Mouse (Mus musculus) intestine, embryonic 16.5 days (tissue): ENCODE results near the gene Ppa1. TPM values are rescaled to one million over a fixed set of nuclear protein-coding genes. Genes with fewer than 3 reads are reported as not detected.
A peak's percentile ranks its signal among the peaks of the same experiment; 100 is the strongest.
"Not testable (repeated sequence)": the region's sequence is repeated elsewhere in the genome, so short reads cannot be mapped to it uniquely, and the experiment has no call there.

Experiments used
- ATAC-seq: fragments of 200-750 bp; cut with Nextera tagmentation; 2 replicates; pipeline ENCODE4 v1.8.0; 2017; ENCODE audit warnings: moderate TSS enrichment, moderate library complexity
- H3K27ac ChIP-seq: fragments of 300-500 bp; sonication (generic); 2 replicates; pipeline ENCODE4 v1.5.1; 2014; ENCODE audit warnings: mild to moderate bottlenecking, low read length
- H3K27me3 ChIP-seq: fragments of 300-500 bp; sonication (generic); replicated peaks from 2 replicates; pipeline ENCODE4 v1.6.1; 2014; ENCODE audit warnings: low read length, control low read depth, mixed read lengths; ENCODE audit not compliant: control insufficient read depth, insufficient read depth
- H3K36me3 ChIP-seq: fragments of 300-500 bp; sonication (generic); 2 replicates; pipeline ENCODE4 v1.6.1; 2014; ENCODE audit warnings: low read length, control low read depth; ENCODE audit not compliant: control insufficient read depth, insufficient read depth
- H3K4me1 ChIP-seq: fragments of 300-500 bp; sonication (generic); 2 replicates; pipeline ENCODE4 v1.6.1; 2014; ENCODE audit warnings: low read length, control low read depth, mixed read lengths; ENCODE audit not compliant: control insufficient read depth, insufficient read depth
- H3K4me2 ChIP-seq: fragments of 300-500 bp; sonication (generic); 2 replicates; pipeline ENCODE4 v1.6.1; 2014; ENCODE audit warnings: low read depth, low read length, control low read depth
- H3K4me3 ChIP-seq: fragments of 300-500 bp; sonication (generic); 2 replicates; pipeline ENCODE4 v1.5.1; 2014; ENCODE audit warnings: mild to moderate bottlenecking, low read length
- H3K9ac ChIP-seq: fragments of 300-500 bp; sonication (generic); 2 replicates; pipeline ENCODE4 v1.6.1; 2014; ENCODE audit warnings: low read depth, low read length
- H3K9me3 ChIP-seq: fragments of 300-500 bp; sonication (generic); 2 replicates; pipeline ENCODE4 v1.6.1; 2016; ENCODE audit warnings: low read length, control low read depth; ENCODE audit not compliant: control insufficient read depth
- WGBS: fragments of 180-500 bp; shearing (Covaris S2); extraction: QIAGEN DNeasy Blood & Tissue Kit; methylation state at CpG from one replicate; pipeline ENCODE4 v1.1.7; 2014; 5-methylcytosine and 5-hydroxymethylcytosine counted together
- polyA plus RNA-seq: library from polyadenylated mRNA; unstranded; fragments of >200 nt; fragmentation: Nextera tagmentation; extraction: Ambion mirVana; gene quantifications from 2 replicates; pipeline ENCODE4 v1.2.1, GENCODE M21; 2015

Ppa1 gene
- 199 and 233 TPM in 2 replicates for polyA plus RNA-seq

DNA sequence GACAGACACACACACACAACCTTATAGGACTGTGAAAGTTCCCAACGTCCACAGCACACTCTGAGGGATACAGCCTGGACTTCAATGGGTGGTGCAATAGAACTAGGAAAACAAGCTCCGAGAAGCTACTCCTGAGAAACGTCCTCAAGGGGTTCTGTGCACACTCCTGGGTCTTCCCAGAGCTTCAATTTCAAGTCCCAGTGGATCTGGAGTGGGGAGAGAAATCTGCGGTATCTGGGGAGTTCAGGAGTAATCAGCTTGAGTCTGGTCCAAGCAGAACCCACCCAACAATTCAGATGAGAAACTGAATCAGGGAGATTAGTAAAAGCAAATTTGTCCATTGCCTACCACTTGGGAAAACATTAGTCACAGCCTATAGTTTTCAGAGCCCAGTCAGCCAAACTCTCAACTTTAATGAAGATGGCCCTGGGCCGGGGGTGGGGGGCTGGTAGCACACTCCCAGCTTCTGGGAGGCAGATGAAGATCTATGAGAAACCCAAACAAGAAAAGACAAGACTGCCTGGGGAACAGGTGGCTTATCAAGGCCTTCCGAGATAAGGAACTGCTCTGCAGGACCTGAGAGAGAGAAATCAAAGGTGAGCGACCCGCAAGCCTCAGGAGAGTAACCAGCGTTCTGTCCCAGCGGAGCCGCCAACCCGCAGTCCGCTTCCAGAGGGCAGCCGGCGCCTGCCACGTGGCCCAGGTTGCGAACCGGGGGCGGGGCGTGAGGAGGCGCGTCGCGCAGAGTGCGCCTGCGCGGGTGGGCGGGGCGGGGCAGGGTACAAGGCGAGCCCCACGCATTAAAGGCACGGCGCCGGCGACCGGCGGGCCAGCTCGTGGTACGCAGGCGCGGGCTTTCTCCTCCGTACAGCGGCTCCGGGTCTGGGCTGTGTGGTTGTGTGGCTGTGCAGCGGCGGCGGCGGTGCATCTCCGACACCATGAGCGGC lies at the start of gene Ppa1:
TSS of gene Ppa1 (plus strand) at position 763 of the 947 bp plus-strand sequence.
- peak; percentile 93 for ATAC-seq
- Histone ChIP-seq H3K4me3 (peak within 1 kb of the TSS; percentile 71), H3K4me2 (peak within 1 kb of the TSS; percentile 79), H3K4me1 (peaks cover 16% of the 10 kb centered on the region), H3K9me3 (no peaks in the 10 kb centered on the region), H3K36me3 (no peaks in the 10 kb centered on the region), H3K27me3 (no peaks in the 10 kb centered on the region), H3K9ac (peak within 1 kb of the TSS; percentile 78), H3K27ac (peak within 1 kb of the TSS; percentile 73)
- WGBS, result 2% methylated on average over 41 of the region's 50 CpGs

DNA sequence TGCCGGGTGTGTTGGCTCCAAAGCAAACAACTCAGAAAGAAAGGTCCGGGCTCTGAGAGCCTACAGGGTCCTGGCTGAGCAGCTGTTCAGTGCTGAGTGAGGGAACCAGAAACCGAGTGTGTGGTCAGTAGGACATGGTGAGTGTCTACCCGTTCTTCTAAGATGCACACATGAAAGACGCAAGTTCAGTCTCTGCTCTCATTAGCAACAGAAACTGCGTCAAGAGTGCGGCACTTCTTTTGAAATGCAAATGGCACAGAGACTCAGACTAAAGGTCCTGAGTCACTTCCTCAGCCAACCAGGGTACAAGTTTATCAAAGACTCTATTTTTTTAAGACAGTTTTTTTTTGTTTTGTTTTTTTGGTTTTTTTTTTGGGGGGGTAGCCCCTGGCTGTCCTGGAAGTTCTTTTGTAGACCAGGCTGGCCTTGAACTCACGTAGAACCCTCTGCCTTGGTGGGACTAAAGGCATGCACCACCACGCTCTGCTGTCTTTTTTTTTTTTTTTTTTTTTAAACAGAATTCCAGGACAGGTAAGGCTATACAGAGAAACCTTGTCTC lies 48.7 kb upstream of the Ppa1 start:
- peaks cover 7% of the 10 kb centered on the region for H3K27me3 ChIP-seq
- peaks cover 6% of the 10 kb centered on the region; the same call in 1 of the 2 replicates for H3K4me1 ChIP-seq
- H3K9me3 ChIP-seq, result no peaks in the 10 kb centered on the region
- WGBS, result 75% methylated on average over 9 of the region's 9 CpGs
- no peak overlapping the region for H3K27ac ChIP-seq
- no peak overlapping the region for H3K4me2 ChIP-seq
- H3K36me3 ChIP-seq, result no peaks in the 10 kb centered on the region
- no peak overlapping the region for H3K9ac ChIP-seq
- no peak for ATAC-seq
- no peak overlapping the region for H3K4me3 ChIP-seq

DNA sequence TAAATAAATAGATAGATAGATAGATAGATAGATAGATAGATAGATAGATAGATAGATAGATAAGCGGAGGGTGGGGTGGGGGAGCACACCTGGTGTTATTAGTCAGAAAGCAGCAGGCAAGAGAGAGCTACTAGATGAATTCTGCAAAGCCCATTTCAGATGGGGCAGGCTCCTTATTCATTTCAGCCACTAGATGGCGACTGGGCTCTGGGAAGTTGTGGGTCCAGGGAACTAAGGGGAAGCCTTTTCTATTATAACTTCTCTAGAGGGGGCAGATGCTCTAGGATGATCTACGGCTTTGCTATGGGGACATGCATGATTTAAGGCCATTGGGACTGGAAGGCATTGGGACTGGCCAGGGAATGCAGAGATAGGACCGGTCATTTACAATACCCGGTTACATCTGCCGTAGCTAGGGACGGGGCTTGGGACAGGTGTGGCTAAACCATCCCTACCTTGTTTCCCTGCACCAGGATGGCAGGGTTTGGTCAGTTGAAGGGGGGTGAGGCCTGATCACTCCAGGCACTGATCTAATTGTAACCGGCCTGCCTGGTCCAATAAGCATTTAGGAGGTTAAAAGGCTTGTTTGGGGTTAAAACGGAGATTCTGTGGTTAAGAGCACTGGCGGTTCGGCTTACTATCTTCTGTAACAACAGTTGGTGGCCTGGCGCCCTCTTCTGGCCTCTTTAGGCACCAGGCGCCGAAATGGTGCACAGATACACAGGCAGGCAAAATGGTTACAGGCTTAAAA lies 45.9 kb upstream of the Ppa1 start:
- H3K4me1 ChIP-seq, result no peaks in the 10 kb centered on the region
- WGBS, result 14% methylated on average over 14 of the region's 14 CpGs
- H3K27ac ChIP-seq, result no peak overlapping the region
- H3K4me2 ChIP-seq, result peak overlapping the region; percentile 39; the same call in 1 of the 2 replicates
- no peaks in the 10 kb centered on the region for H3K9me3 ChIP-seq
- H3K4me3 ChIP-seq, result peak overlapping the region; percentile 14
- peak; percentile 53 for ATAC-seq
- H3K9ac ChIP-seq, result no peak overlapping the region
- H3K36me3 ChIP-seq, result no peaks in the 10 kb centered on the region
- H3K27me3 ChIP-seq, result no peaks in the 10 kb centered on the region

DNA sequence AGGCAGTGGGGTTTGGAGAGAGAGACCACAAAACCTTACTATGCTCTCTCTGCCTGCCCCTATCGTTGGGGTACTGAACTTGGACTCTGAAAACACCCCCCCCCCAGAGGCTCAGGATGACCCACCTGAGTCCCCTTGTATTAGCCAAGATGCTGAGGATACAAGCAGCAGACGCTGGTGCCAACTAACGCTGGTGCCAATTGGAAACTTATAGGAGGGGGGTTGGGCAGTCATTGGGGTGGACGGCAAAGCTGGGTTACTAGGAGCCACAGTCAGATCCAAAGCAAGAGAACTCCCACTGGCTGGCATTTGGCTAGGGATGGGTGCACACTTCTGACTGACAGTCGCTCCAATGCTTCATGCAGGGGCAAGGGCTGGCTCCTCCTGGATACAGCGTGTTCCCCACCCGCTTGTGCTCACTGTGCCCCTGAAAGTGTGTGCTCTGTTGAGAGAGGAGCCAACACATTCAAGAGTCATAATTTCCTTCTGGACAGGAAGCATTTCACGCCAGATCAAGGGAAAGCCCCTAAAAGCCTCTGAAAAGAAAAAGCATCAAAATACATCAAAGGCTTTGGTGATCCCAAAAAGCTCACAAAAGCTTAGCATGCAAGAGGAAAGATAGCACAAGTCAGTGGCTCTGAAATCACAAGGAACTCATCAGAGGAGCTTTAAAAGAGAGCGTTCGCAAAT lies 43.8 kb upstream of the Ppa1 start:
- Histone ChIP-seq H3K4me2 (no peak overlapping the region), H3K4me3 (no peak overlapping the region), H3K36me3 (no peaks in the 10 kb centered on the region), H3K27ac (no peak overlapping the region), H3K9ac (no peak overlapping the region), H3K9me3 (no peaks in the 10 kb centered on the region), H3K27me3 (no peaks in the 10 kb centered on the region), H3K4me1 (no peaks in the 10 kb centered on the region)
- ATAC-seq, result no peak
- WGBS, result 75% methylated on average over 10 of the region's 10 CpGs

DNA sequence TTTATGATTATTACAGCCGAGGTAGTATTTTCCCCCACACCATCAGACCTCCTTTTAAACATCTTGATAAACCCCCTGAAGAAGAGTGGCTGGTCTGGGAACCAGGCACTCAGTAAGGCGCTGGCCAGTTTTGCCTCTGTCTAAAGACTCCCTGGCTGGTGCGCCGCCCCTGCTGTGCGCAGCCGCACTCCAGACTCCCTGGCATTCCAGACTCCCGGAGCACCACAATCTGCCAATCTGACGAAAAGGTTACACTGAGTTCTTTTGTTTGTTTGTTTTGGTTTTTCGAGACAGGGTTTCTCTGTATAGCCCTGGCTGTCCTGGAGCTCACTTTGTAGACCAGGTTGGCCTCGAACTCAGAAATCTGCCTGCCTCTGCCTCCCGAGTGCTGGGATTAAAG lies 43.0 kb upstream of the Ppa1 start:
- not testable (repeated sequence) for H3K36me3 ChIP-seq, H3K9me3 ChIP-seq, H3K4me2 ChIP-seq, H3K27ac ChIP-seq, H3K4me3 ChIP-seq, H3K27me3 ChIP-seq, H3K4me1 ChIP-seq, H3K9ac ChIP-seq
- ATAC-seq, result peak; percentile 14; the same call in 1 of the 2 replicates
- WGBS, result 66% methylated on average over 11 of the region's 11 CpGs

DNA sequence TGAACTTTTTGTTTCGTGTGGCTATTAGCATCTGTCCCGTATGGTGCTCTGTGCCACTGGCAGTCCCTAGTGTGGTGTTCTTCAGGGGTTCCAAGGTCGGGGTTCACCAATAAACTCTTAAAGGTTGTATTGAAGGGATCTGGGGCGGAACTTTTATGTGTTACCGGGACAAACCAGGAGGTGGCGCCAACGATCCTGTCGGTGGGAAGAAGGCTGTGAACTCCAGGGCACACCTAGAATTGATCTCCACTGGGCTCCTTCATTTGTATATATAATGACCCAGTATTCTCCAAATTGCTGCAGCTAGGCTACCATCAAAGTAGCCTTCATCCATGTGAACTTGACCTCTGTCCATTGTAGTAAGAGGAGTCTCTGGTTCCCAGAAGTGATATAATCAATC lies 42.5 kb upstream of the Ppa1 start:
- no peaks in the 10 kb centered on the region for H3K27me3 ChIP-seq
- H3K4me2 ChIP-seq, result no peak overlapping the region
- no peaks in the 10 kb centered on the region for H3K36me3 ChIP-seq
- H3K9me3 ChIP-seq, result no peaks in the 10 kb centered on the region
- no peaks in the 10 kb centered on the region for H3K4me1 ChIP-seq
- no peak overlapping the region for H3K4me3 ChIP-seq
- ATAC-seq, result peak; percentile 54; the same call in 1 of the 2 replicates
- no peak overlapping the region for H3K9ac ChIP-seq
- no peak overlapping the region for H3K27ac ChIP-seq
- 12% methylated on average over 8 of the region's 8 CpGs for WGBS

DNA sequence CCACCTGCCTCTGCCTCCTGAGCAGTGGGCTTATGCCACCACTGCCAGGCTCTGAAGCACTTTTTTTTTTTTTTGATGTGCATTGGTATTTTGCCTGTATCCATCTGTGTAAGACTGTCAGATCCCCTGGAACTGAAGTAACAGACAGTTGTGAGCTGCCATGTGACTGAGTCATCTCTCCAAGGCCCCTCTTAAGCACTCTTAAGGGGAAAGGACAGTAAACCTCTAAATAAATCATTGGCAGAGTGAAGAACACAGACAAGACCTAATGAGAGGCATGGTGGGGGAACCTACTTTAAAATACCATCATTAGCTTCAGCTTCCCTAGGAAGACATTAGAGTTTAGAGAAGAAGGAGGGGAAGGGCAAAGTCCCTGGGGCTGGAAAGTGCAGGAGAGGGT lies 40.1 kb upstream of the Ppa1 start:
- no peak for ATAC-seq
- Histone ChIP-seq H3K4me2 (no peak overlapping the region), H3K4me3 (no peak overlapping the region), H3K9ac (no peak overlapping the region), H3K36me3 (no peaks in the 10 kb centered on the region), H3K27ac (no peak overlapping the region), H3K9me3 (no peaks in the 10 kb centered on the region), H3K27me3 (no peaks in the 10 kb centered on the region), H3K4me1 (no peaks in the 10 kb centered on the region)

DNA sequence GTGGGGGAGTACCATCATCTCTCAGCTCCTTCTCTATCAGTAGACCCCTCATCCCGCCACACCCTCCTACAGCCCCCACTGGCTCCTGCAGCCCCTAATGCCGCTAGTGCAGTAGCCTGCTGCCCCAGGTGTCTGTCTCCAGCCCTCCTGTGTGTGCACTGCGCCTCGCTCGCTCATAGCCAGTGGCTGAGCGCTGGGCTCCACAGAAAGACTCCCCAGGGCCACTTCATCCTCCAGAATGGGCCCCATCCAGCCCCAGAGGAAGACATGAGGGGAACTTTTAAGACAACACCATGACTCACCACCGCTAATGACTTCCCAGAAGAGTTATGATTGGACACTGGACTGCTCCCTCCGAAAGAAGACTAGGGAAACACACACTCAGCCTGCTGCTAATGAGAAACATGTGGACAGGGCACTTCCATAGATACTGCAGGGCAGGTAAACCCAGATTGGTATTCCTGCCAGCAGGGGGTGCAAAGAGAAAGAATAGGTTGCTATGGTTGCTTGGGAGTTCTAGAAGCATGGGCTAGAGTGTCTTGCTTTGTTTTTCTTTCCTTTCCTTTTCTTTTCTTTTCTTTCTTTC lies 37.6 kb upstream of the Ppa1 start:
- ATAC-seq, result peak; percentile 55; the same call in 1 of the 2 replicates
- no peak overlapping the region for H3K27ac ChIP-seq
- H3K9ac ChIP-seq, result no peak overlapping the region
- H3K27me3 ChIP-seq, result no peaks in the 10 kb centered on the region
- H3K9me3 ChIP-seq, result no peaks in the 10 kb centered on the region
- H3K36me3 ChIP-seq, result no peaks in the 10 kb centered on the region
- no peak overlapping the region for H3K4me2 ChIP-seq
- no peaks in the 10 kb centered on the region for H3K4me1 ChIP-seq
- no peak overlapping the region for H3K4me3 ChIP-seq
- 76% methylated on average over 8 of the region's 8 CpGs for WGBS
